Mouse (Mus musculus) lung, postnatal 25 days (tissue): ENCODE results near the gene Hoxb2.

Experiments used
- DNase-seq: peaks from one replicate; pipeline ENCODE4 v3.0.0; 2022; ENCODE audit warnings: low spot score

Hoxb2 gene

DNA sequence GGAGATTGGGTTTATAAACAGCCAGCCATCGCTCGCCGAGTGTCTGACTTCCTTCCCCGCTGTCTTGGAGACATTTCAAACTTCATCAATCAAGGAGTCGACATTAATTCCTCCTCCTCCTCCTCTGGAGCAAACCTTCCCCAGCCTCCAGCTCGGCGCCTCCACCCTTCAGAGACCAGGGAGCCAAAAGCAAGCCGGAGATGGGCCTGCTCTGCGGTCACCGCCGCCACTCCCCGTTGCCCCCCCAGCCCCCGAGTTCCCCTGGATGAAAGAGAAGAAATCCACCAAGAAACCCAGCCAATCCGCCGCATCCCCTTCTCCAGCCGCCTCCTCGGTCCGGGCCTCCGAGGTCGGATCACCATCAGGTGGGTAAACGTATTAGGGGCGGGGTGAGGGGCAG, 1.5 kb downstream of the Hoxb2 start:
- DNase-seq = peak; percentile 77

DNA sequence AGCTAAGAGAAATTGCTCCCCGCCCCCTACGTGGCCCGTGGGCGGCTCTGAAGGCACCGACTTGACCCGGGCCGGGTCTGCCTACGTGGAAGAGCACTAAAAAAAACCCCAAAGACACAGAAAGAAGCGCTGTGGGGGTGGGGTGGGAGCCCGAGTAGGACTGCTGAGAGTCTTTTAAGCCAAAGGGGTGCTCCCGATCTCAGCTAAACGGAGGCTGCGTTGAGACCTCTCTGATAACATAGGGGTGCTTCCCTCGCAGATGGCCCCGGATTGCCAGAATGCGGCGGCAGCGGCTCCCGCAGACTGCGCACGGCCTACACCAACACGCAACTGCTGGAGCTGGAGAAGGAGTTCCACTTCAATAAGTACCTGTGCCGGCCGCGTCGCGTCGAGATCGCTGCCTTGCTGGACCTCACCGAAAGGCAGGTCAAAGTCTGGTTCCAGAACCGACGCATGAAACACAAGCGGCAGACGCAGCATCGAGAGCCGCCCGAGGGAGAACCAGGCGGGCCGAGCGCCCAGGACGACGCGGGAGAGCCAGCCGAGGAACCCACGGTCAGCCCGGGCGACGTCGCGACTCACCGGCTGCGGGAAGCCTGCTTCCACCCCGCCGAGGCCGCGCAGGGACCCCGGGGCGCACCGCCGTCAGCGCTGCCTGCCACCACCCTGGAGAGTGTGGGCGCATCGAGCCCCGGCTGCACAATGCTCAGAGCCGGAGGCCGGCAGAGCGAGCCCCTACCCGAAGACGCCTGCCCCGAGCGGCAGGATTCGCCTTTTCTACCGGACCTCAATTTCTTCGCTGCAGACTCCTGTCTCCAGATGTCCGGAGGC, 2.6 kb downstream of the Hoxb2 start:
- no peak for DNase-seq

DNA sequence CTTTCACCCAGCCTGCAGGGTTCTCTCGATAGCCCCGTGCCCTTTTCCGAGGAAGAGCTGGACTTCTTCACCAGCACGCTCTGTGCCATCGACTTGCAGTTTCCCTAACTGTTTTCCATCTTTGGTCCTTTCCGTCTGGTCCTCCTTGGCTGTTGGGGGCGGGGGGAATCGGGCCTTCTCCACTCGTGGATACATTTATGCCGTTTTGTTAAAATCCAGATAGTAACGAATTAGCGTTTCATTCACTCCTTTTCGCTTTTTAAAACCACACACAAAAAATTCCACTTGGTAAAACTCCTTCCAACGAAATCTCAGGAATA, 3.2 kb downstream of the Hoxb2 start:
- DNase-seq = no peak

DNA sequence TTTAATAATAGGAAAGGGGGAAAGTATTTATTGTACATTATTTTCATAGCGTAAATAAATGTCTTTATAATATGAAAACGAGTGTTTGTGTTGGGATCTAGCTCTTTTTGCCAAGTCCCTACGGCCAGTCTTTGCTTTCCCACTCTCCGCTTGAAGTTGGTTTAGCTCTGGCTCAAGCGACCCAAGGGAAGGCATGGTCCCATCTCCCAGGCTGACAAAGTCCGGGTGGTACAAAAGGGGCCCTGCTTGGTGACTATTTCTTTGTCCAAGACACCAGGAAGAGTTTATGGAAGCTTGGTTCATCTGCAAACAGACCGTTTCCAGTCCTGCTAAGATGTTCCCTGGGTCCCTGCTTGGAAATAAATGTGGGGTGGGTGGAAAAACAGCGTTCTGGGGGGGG, 3.6 kb downstream of the Hoxb2 start:
- no peak for DNase-seq

DNA sequence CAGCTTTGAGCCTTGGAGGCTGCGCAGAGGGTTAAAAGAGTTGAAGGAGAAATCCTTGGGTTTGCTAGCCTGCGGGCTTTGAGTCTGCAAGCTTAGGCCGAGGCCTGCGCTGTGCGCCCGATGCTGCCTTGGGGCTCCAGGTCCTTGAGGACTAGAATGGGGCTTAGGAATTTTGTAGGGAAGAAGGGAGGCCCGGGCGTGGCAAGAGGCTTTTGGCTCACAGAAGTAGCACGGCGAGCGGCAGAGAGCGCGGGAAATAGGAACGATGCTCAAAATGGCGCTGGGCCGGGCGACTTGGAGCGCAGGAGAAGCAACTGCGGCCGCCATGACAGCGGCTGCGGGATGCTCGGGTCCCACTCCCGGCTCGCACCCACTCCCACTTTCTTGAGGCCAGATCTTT, 4.1 kb downstream of the Hoxb2 start:
- DNase-seq = no peak

DNA sequence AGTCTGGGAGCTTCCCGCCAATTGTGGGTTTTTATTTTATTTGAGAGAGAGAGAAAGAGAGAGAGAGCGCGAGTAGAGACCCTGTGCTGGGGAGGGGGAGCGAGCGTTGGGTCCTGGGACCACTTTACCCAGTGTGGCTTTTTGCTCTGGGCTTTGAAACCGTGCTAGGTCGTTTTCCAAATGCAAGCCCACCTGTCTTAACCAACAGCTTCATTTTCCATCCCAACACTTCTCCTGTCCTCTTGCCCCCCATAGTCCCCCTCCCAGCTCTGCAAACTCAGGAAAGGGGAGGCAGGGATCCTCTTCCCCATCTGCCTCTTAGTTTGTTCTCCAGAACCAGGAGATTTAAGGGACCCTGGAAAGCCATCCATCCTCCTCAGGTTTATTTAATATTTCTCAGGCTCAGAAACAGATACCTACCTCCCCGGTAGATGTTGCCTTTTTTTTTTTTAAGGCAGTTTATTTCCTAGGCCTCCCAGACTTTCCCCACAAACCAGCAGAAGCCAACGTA, 4.5 kb downstream of the Hoxb2 start:
- no peak for DNase-seq

DNA sequence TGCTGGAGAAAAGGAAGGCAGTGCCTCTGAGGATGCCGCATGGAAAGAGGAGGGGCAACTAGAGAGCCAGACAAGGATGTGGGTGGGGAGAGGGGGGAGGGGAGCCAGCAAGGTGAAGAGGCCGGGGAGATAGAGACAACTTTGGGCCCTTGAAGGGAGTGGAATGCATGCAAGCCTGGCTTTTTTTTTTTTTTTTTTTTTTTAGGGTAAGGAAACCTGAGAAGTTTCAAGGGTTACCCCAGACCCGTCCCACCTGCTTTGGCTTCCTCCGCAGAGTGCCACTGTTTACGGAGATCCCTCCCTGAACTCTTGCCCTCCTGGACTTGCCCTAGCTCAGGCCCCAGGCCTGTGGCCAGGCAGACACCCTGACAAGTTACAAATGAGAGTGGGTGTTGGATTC, 13.5 kb downstream of the Hoxb2 start:
- DNase-seq = no peak

DNA sequence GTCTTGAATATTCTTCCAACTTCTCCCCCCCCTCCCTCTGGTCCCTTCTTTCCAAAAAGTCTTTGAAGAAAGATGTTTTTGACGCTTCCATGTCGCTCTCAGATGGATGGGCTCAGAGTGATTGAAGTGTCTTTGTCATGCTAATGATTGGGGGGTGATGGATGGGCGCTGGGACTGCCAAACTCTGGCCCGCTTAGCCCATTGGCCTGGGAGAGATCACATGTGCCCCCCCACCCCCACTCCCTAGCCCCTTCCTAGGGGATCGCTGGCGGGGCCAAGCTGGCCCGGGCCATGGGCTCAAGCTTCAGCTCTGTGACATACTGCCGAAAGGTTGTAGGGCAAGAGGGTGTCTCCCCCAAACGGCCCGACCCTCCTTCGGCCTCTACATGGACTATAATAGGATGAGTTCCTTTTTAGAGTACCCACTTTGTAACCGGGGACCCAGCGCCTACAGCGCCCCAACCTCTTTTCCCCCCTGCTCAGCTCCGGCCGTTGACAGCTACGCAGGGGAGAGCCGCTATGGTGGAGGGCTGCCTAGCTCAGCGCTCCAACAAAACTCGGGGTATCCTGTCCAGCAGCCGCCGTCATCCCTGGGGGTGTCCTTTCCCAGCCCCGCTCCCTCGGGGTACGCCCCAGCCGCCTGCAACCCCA, 15.2 kb downstream of the Hoxb2 start, which contains the start of gene Hoxb1:
Gene Hoxb1 (plus strand): TSS at position 312 of the 651 bp plus-strand sequence.
- DNase-seq = no peak

DNA sequence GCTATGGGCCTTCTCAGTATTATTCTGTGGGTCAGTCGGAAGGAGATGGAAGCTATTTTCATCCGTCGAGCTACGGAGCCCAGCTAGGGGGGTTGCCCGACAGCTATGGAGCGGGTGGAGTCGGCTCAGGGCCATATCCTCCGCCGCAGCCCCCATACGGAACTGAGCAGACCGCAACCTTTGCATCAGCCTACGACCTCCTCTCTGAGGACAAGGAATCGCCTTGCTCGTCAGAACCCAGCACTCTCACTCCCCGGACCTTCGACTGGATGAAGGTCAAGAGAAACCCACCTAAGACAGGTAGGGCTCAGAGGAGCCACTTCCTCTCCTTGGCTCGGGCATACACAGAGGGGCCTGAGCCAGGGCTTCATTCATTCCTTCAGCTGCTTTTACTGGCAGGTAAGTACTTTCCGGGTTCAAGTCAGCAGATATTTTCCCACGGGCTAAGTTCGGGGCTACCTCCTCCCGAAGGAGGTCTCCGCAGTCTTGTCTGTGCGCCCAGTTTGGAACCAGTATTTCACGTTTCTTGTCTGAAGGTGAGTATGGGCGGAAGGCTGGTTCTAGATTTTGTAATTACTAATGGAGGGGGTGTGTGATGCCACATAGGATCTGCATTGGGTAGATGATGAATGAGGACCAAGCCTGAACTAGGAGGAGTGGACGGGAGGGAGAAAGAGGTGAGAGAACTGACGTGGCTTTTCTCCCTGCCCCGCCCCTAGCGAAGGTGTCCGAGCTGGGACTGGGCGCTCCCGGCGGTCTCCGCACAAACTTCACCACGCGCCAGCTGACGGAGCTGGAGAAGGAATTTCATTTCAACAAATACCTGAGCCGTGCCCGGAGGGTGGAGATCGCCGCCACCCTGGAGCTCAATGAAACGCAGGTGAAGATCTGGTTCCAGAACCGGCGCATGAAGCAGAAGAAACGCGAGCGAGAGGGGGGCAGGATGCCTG, 16.0 kb downstream of the Hoxb2 start:
- no peak for DNase-seq

DNA sequence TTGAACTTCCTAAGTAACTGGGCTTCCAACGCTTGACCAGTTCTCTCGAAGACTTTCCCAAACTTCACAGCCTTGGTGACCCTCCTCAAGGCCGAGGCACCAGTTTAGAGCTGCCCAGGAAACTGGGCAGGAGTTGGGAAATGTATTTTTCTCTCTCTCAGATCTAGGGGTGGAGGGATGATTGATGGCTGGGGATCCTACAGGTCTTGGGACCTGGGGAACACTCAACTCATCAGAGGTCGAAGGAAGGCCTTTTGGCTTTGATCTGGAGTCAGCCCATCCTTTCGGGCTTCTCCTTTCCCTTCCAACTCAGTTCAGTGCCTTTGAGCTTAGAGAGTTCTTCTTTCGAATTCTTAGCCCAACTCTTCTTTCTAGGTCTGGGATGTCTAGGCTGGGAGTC, 16.8 kb downstream of the Hoxb2 start:
- no peak for DNase-seq

DNA sequence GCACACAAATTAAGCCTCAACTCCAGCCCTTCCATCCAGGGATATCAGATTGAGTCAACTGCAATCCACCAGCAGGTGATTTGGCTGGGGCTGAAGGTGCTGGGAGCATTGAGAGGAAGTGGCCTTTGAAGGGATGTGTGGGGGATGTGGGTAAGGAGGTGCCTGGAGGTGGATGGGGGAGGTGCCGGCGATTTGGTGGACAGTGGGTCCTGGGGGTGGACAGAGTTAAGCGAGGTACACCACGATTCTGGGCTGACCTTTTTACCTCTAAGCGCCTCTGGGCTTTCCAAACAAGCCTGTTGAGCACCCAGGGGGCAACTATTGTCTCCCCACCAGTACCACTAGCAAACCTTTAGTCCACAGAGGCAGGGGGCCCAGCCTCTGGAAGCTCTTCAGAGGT, 18.4 kb downstream of the Hoxb2 start:
- DNase-seq = no peak

DNA sequence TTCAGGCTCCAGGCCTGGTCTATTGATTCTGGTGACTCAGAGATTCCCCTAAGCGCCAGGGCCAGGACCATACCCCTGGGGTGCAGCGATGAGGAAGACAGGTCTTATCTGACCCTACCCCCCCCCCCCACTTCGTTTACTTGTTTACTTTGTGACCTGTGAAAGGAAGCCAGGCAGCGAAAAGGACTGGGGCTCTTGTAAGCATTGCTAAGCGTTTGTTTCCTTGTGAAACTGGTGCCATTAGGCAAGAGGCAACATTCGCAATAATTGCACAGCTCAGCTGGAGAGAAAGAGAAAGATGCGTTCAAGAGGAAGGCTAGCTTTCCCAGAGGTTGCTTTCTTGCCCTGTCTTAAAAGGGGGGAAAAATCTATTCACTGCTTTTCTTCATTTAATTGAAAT, 18.8 kb downstream of the Hoxb2 start:
- no peak for DNase-seq

DNA sequence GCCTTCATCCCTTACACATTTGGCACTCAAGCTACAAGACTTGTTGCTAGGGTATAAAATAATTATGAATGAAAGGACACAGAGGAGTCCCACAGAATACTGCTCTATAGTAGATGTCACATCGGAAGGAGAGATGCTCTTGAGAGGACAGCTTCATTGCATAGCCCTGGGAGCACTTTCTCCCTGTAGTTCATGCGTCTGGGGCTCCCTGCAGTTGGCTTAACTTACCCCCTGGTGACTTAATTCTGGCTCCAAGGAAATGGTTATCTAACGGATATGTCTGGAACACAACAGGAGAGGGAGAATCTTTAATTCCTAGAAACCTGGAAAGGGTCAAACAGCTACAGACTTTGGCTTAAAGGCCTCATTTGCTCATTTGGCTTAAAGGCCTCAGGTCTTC, 21.4 kb downstream of the Hoxb2 start:
- DNase-seq = no peak

DNA sequence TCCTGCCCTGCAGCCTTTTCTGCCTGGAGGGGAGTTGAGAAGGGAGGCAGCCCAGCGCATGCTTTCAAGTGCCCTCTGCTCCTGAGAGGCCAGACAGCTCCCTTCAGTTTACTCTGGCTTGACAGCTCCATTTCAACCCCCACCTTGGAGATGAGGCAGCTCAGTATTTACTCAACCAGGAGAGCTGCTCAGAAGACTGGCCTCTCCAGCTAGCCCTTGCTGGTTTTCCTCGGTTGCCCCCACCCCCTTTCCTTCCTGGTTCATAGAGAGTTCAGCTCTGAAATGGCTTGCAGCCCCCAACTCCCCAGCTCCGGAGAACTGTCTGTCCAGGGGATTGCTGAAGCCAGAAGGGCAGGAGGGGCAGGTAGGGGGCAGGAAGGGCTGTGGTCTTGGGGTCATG, 22.2 kb downstream of the Hoxb2 start:
- DNase-seq = no peak

DNA sequence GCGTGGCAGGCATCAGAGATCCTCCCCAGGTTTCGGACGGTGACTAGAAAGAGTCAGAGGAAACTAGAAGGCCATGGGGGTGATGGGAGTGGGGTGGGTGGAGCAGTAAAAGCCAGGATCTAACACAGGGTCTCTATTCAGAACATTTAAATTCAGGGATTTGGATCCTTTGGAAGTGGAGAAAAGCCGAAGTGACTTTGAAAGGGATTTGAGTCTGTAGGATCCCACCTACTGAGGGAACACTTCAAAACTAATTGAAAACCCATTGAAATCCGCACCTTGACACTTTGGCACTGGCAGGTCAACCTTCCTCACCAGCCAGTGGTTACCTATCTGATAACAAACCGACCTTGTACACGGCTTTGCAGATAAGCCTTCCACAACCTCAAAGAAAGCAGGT, 24.5 kb downstream of the Hoxb2 start:
- DNase-seq = no peak

DNA sequence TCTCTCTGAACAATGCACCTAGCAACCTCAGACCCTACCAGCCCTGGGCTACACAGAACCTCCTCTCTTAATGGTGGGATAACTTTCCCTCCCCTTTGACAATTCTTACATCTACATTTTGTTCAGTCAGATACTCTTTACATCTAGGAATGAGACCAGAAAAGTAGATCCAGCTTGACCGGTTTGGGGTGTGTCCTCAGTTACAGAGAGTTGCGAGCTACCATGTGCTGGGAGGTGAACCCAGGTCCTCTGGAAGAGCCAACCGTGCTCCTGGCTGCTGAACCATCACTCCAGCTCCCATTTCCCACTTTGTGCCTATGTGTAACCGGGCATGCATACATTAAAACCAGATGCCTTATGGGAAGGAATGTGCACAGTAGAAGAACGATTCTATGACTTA, 33.1 kb downstream of the Hoxb2 start:
- DNase-seq = no peak

DNA sequence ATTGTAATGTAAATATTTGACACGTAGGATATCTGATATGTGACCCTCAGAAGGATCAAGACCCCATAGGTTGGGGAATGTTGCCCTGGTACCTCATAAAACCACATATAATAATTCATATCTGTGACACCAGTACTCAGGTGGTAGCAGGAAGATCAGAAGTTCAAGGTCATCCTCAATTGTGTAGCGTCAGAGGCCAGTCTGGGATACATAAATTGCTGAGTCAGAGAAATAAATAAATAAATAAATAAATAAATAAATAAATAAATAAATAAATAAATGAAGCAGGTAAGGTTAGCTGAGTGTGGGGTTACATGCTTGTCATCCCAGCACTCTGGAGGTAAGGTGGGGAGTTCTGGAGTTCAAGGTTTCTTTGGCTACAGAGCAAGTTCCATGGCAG, 37.3 kb downstream of the Hoxb2 start:
- DNase-seq = no peak

DNA sequence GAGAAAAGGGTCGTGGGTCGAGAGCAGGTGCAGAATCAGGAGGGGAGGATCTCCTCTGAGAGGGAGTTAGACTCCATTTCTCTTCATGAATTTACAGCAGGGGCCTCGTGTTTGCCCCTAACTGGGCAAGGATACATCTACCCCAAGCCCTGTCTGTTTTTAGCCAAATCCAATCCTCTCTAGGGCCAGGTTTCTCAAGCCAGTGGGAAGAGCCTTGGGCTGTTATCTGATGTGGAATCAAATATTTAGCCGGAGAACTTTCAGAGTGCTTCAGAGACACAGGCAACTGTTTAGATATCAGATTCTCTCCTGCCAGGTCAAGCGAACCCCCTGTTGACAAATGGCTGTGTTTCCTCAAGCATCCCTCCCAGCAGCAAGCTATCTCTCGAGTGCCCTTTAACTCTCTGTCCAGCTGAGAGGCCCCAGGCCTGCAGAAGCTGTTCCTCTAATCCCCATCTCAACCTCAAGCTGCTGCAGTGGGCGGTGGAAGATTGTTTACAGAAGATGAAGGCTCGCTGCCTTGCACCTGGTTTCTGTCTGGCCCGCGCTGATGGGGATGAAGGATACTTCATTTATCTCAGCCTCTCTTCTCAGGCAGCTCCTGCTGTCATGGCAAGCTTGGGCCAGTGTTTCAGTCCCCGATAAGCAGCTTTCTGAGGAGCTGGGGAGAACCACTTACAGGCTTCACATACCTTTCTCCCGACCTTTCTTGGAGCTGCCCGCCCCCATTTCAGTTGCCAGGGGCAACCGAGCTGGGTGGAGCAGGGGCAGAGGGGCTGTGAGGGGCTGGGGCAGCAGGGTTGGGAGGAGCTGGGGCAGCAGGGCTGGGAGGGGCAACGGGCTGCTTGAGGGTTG, 46.7 kb downstream of the Hoxb2 start:
- peak; percentile 24 for DNase-seq

DNA sequence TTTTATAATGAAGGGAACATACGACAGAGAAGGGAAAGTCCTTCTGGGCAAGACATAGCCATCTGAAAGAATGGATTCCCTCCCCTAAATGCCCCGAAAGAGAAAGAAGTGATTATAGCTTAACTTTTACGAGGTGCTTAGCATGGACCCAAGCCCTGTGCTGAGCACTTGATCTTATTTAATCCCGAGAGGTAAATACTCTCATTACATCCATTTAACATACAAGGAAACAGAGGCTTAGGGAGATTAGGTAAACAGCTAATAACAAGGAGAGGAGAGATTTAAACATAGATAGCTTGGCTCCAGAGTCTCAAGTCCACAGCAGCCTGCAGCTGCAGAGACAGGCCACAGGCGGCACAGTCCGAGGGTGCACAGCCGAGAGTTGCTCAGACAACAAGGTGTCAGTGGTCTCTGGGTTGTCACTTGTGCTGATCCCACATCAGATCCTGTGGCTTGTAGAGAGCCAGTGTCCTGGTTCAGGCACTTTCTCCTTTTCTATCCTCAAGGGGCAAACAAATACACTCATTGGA, 47.5 kb downstream of the Hoxb2 start:
- no peak for DNase-seq

DNA sequence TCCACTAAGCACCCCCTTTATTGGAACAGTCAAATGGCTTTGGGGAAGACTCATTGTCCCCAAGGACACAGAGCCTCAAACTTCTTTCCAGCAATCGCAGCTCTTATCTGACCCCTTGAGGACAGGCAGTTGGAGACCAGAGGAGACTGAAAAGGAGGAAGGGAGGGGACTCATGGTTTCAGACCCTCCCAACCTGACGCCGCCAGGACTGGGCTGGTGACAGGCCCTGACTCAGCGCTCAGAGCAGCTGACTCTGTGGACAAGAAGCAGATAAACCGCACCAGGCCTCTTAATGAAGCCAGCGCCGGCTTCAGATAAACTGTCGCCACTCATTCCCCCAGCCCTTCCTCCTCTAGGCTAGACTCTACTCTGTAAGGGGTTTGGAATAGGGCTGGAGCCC, 49.6 kb downstream of the Hoxb2 start:
- DNase-seq = peak; percentile 39
